Mouse (Mus musculus): ENCODE results near the gene Aco2. TPM values are rescaled to one million over a fixed set of nuclear protein-coding genes. Genes with fewer than 3 reads are reported as not detected.

Gene Aco2
- polyA plus RNA-seq, 1 experiment from 2014 or later: 398 TPM

- 49% methylated on average over 1 of the region's 1 CpGs for WGBS (ENCODE audit: insufficient replicate concordance)
Measured at GRCm38 (mm10) chr15:81964262-81964661, 92.2 kb downstream of the Aco2 start.

More at GRCm38 (mm10) chr15:81964262-81964661, 92.2 kb downstream of the Aco2 start:
- no peak overlapping the region for H3K27ac ChIP-seq (ENCODE audit: low read depth, low read length)
- H3K4me3 ChIP-seq (ENCODE audit: low read depth, low read length): no peak overlapping the region
- H3K4me2 ChIP-seq: no peak overlapping the region
- H3K9me3 ChIP-seq (replicated peaks; ENCODE audit: control insufficient read depth, low read length): no peaks in the 10 kb centered on the region
- ATAC-seq (replicated peaks; ENCODE audit: insufficient number of reproducible peaks, low FRiP score, low TSS enrichment): no peak
- no peaks in the 10 kb centered on the region for H3K27me3 ChIP-seq (ENCODE audit: control insufficient read depth, insufficient read depth, low read length)
- peaks cover 6% of the 10 kb centered on the region; the same call in 1 of the 2 replicates for H3K4me1 ChIP-seq (ENCODE audit: control insufficient read depth, insufficient read depth, low read length)
- no peak overlapping the region for H3K9ac ChIP-seq (ENCODE audit: low read depth, low read length)
- no peaks in the 10 kb centered on the region for H3K36me3 ChIP-seq (ENCODE audit: control insufficient read depth, insufficient read depth, low read length)

Other genes with a start within 250 kb of the Aco2 start
- gene L3mbtl2, start 208.4 kb upstream of the Aco2 start, polyA plus RNA-seq (2014; fragmentation: Nextera tagmentation; extraction: Ambion mirVana): 17.2 and 17.7 TPM in 2 replicates
- gene Chadl, start 175.0 kb upstream of the Aco2 start, polyA plus RNA-seq (2014; fragmentation: Nextera tagmentation; extraction: Ambion mirVana): 0.44 and 1.5 TPM in 2 replicates
- gene Zc3h7b, start 127.3 kb upstream of the Aco2 start, polyA plus RNA-seq (2014; fragmentation: Nextera tagmentation; extraction: Ambion mirVana): 26.9 and 36.8 TPM in 2 replicates
- 96.3 and 105 TPM in 2 replicates for gene Rangap1, start 126.8 kb upstream of the Aco2 start, polyA plus RNA-seq (2014; fragmentation: Nextera tagmentation; extraction: Ambion mirVana)
- 15.0 and 16.3 TPM in 2 replicates for gene Tef, start 69.9 kb upstream of the Aco2 start, polyA plus RNA-seq (2014; fragmentation: Nextera tagmentation; extraction: Ambion mirVana)
- 9.9 and 12.1 TPM in 2 replicates for gene Tob2, start 13.5 kb upstream of the Aco2 start, polyA plus RNA-seq (2014; fragmentation: Nextera tagmentation; extraction: Ambion mirVana)
- 119 and 131 TPM in 2 replicates for gene Phf5a, start 398 bp upstream of the Aco2 start, polyA plus RNA-seq (2014; fragmentation: Nextera tagmentation; extraction: Ambion mirVana)
- 120 and 121 TPM in 2 replicates for gene Polr3h, start 53.9 kb downstream of the Aco2 start, polyA plus RNA-seq (2014; fragmentation: Nextera tagmentation; extraction: Ambion mirVana)
- gene Csdc2, start 64.5 kb downstream of the Aco2 start, polyA plus RNA-seq (2014; fragmentation: Nextera tagmentation; extraction: Ambion mirVana): 6.7 and 6.8 TPM in 2 replicates
- 22.5 and 22.6 TPM in 2 replicates for gene Pmm1, start 88.6 kb downstream of the Aco2 start, polyA plus RNA-seq (2014; fragmentation: Nextera tagmentation; extraction: Ambion mirVana)
- gene 1700029P11Rik, start 108.2 kb downstream of the Aco2 start, polyA plus RNA-seq (2014; fragmentation: Nextera tagmentation; extraction: Ambion mirVana): not detected in 2 replicates
- 80.9 and 81.0 TPM in 2 replicates for gene Xrcc6, start 115.5 kb downstream of the Aco2 start, polyA plus RNA-seq (2014; fragmentation: Nextera tagmentation; extraction: Ambion mirVana)
- gene Desi1, start 161.6 kb downstream of the Aco2 start, polyA plus RNA-seq (2014; fragmentation: Nextera tagmentation; extraction: Ambion mirVana): 23.8 TPM in 2 replicates
- gene Snu13, start 175.3 kb downstream of the Aco2 start, polyA plus RNA-seq (2014; fragmentation: Nextera tagmentation; extraction: Ambion mirVana): 193 and 203 TPM in 2 replicates
- not detected in 2 replicates for gene 4930407I10Rik, start 186.8 kb downstream of the Aco2 start, polyA plus RNA-seq (2014; fragmentation: Nextera tagmentation; extraction: Ambion mirVana)
- not detected in 2 replicates for gene Mei1, start 197.7 kb downstream of the Aco2 start, polyA plus RNA-seq (2014; fragmentation: Nextera tagmentation; extraction: Ambion mirVana)

Data from heart, embryonic 11.5 days (tissue).